Mouse (Mus musculus) bone marrow macrophage, adult 2 months (primary cell): ENCODE data around the gene Chaf1a.

ENCODE experiments used
- CTCF ChIP-seq: IDR thresholded peaks from 2 replicates; pipeline ENCODE4 v1.5.1; 2012; ENCODE audit warnings: low read depth, mild to moderate bottlenecking, low read length, moderate library complexity
- POLR2A ChIP-seq: IDR thresholded peaks from 2 replicates; pipeline ENCODE4 v1.6.1; 2012; ENCODE audit warnings: mild to moderate bottlenecking, low read depth, low read length, borderline replicate concordance

DNA sequence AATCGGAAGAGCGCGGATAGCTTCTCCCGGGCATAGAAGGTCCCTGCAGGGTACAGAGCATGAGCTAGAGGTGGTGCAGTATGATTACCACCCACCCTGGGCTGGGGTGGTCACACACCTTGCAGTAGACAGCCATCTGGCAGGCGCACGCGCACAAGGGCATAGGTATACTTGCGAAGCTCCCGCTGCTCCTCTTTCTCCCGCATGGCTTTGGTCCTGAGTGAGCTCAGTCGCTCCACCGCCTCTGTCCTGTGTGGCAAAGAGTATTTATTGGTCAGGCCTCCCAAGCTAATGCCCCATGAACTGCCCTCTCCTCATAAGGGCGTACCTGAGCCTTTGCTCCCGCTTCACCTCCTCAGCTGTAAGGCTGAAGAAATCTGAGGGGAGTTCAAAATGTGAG, 28.8 kb downstream of the Chaf1a start:
- no peak for TF ChIP-seq POLR2A
- no peak for TF ChIP-seq CTCF
